Mouse (Mus musculus) CH12.LX (cell line): ENCODE data around the gene Grid1.

ENCODE experiments used
- CHD2 ChIP-seq: IDR thresholded peaks from 2 replicates; pipeline ENCODE4 v1.6.1; 2011; ENCODE audit warnings: low read length, improper control_type of control experiment
- CTCF ChIP-seq, 2 experiments: IDR thresholded peaks in 1 of 2; conservative IDR thresholded peaks in 1 of 2; 2 replicates each; pipeline ENCODE4 v1.5.1; 2011 to 2012; ENCODE audit warnings: low read depth in 2 of 2, low read length in 2 of 2, improper control_type of control experiment in 1 of 2, inconsistent platforms in 1 of 2, mild to moderate bottlenecking in 1 of 2, moderate library complexity in 1 of 2
- IRF4 ChIP-seq: IDR thresholded peaks from 2 replicates; pipeline ENCODE4 v1.6.1; 2014; ENCODE audit warnings: low read depth, mild to moderate bottlenecking, inconsistent platforms, low read length, improper control_type of control experiment
- POLR2A ChIP-seq: IDR thresholded peaks from 2 replicates; pipeline ENCODE4 v1.6.1; 2011; ENCODE audit warnings: low read depth, mild to moderate bottlenecking, improper control_type of control experiment, low read length

- no peak for TF ChIP-seq CHD2
- no peak for TF ChIP-seq IRF4
- no peak for TF ChIP-seq CTCF (conservative IDR thresholded peaks at IDR 0.05 in 1 of 2, IDR thresholded peaks at IDR 0.05 in 1 of 2; ENCODE audit: low read depth in 2 of 2, low read length in 2 of 2)
- TF ChIP-seq POLR2A = no peak
Measured at GRCm38 (mm10) chr14:35309201-35309600, 489.3 kb downstream of the Grid1 start.
